ENCODE assay signal across 9 mouse cellular contexts in genomic region chr11:103247504-103248177, GRCm38 (mm10). TPM values are rescaled to one million over a fixed set of nuclear protein-coding genes. Genes with fewer than 3 reads are reported as not detected.
A peak's percentile ranks its signal among the peaks of the same experiment; 100 is the strongest.
DNase-seq lines count a peak whose midpoint lies in the region; ATAC-seq and TF ChIP-seq lines count a peak whose summit lies in the region.
"Had no signal": no experiment of that assay in that cellular context is flagged by ENCODE, and none has a peak within 500 bp of the region (broad histone marks: within the 10 kb centered on the region; RNA-seq: fewer than 3 reads in every experiment).

No protein-coding gene starts in this region.

- peak overlapping the region; percentile 30; the same call in 1 of the 2 replicates for H3K27ac ChIP-seq in bone marrow, adult 2 months (ENCODE audit: control insufficient read depth, insufficient read depth, low read depth, low read length, poor library complexity)
- H3K27ac ChIP-seq in hindbrain, embryonic 14.5 days: peak overlapping the region; percentile 55
- H3K27ac ChIP-seq in midbrain, embryonic 15.5 days: peak overlapping the region; percentile 40; the same call in 1 of the 2 replicates
- H3K27ac ChIP-seq: midbrain, embryonic 12.5 days had no signal

- 64% methylated on average over 11 of the region's 11 CpGs for WGBS in bone marrow, adult 2 months
- 62% methylated on average over 11 of the region's 11 CpGs for WGBS in hindbrain, embryonic 14.5 days
- WGBS in midbrain, embryonic 15.5 days: 64% methylated on average over 11 of the region's 11 CpGs

- H3K36me3 ChIP-seq in hindbrain, embryonic 14.5 days (replicated peaks; ENCODE audit: control insufficient read depth, insufficient read depth): no peaks in the 10 kb centered on the region
- no peaks in the 10 kb centered on the region for H3K36me3 ChIP-seq in midbrain, embryonic 15.5 days (replicated peaks)

- ATAC-seq in hindbrain, embryonic 14.5 days (ENCODE audit: low FRiP score): no peak
- ATAC-seq in midbrain, embryonic 15.5 days (replicated peaks): 0 out of 2 replicates have a peak, but pooled peaks have one; percentile 27

- H3K27me3 ChIP-seq in hindbrain, embryonic 14.5 days (ENCODE audit: control insufficient read depth, insufficient read depth, low read length): no peaks in the 10 kb centered on the region
- H3K27me3 ChIP-seq in midbrain, embryonic 15.5 days (replicated peaks): no peaks in the 10 kb centered on the region
- H3K27me3 ChIP-seq: midbrain, embryonic 12.5 days had no signal

- no peaks in the 10 kb centered on the region for H3K9me3 ChIP-seq in hindbrain, embryonic 14.5 days (ENCODE audit: control insufficient read depth, low read length)
- no peaks in the 10 kb centered on the region for H3K9me3 ChIP-seq in midbrain, embryonic 15.5 days
- H3K9me3 ChIP-seq: midbrain, embryonic 12.5 days had no signal

- peaks cover 15% of the 10 kb centered on the region for H3K4me1 ChIP-seq in bone marrow, adult 2 months (ENCODE audit: control insufficient read depth, insufficient read depth, low read length)
- H3K4me1 ChIP-seq in hindbrain, embryonic 14.5 days (replicated peaks; ENCODE audit: control insufficient read depth, insufficient read depth, low read length): peaks cover 24% of the 10 kb centered on the region
- H3K4me1 ChIP-seq in midbrain, embryonic 15.5 days: peaks cover 28% of the 10 kb centered on the region

- no peak overlapping the region for H3K4me3 ChIP-seq in bone marrow, adult 2 months (replicated peaks; ENCODE audit: control insufficient read depth, low read depth, low read length)
- no peak overlapping the region for H3K4me3 ChIP-seq in hindbrain, embryonic 14.5 days (replicated peaks; ENCODE audit: low read length)
- H3K4me3 ChIP-seq in midbrain, embryonic 15.5 days: no peak overlapping the region
- H3K4me3 ChIP-seq: midbrain, embryonic 12.5 days had no signal

- TF ChIP-seq CTCF in bone marrow, adult 2 months (IDR thresholded peaks at IDR 0.05; ENCODE audit: control insufficient read depth, insufficient read depth, low read length): no peak

- peak; percentile 88 for DNase-seq in Muller cell, postnatal 12 days (ENCODE audit: inconsistent ontology term)
- DNase-seq in frontal cortex, adult 2 months (ENCODE audit: extremely low spot score in 1 of 2, low spot score in 1 of 2): peak; percentile 69 to 88
- peak; percentile 70 for DNase-seq in hindbrain, embryonic 14.5 days (ENCODE audit: low spot score)
- DNase-seq in layer of hippocampus, postnatal 14 days (ENCODE audit: low spot score in 2 of 2): peak; percentile 73 to 85
- DNase-seq in testis, postnatal 14 days (ENCODE audit: low spot score): peak; percentile 47
- DNase-seq in urinary bladder, postnatal 10 days (ENCODE audit: low spot score): no peak

- no peak for TF ChIP-seq POLR2A in bone marrow, adult 2 months (IDR thresholded peaks at IDR 0.05; ENCODE audit: borderline replicate concordance, control insufficient read depth, low read depth, low read length)

- no peak overlapping the region for H3K9ac ChIP-seq in hindbrain, embryonic 14.5 days
- no peak overlapping the region for H3K9ac ChIP-seq in midbrain, embryonic 15.5 days
- H3K9ac ChIP-seq: midbrain, embryonic 12.5 days had no signal

- H3K4me2 ChIP-seq in hindbrain, embryonic 14.5 days (replicated peaks): no peak overlapping the region
- H3K4me2 ChIP-seq in midbrain, embryonic 15.5 days: no peak overlapping the region
- H3K4me2 ChIP-seq: midbrain, embryonic 12.5 days had no signal

RNA-seq across cellular contexts. Expression of gene Map3k14, which starts 19.6 kb away (rescaled TPM):
- polyA plus RNA-seq in bone marrow, adult 2 months (2011; ENCODE audit: insufficient read depth, insufficient read length, low replicate concordance, missing spikeins): 3.4 and 12.1 TPM in 2 replicates
- polyA plus RNA-seq in frontal cortex, adult 2 months (2012; rRNA removed): 3.8 and 4.3 TPM in 2 replicates
- 2.9 and 4.0 TPM in 2 replicates for polyA plus RNA-seq in hindbrain, embryonic 14.5 days (2014; fragmentation: Nextera tagmentation; extraction: Ambion mirVana)
- total RNA-seq in layer of hippocampus, postnatal 14 days (2021): 1 to 10 TPM; 2.4 to 3.0 TPM
- polyA plus RNA-seq in midbrain, embryonic 15.5 days (2015; fragmentation: Nextera tagmentation; extraction: Ambion mirVana): 3.9 and 5.0 TPM in 2 replicates

RNA-seq across cellular contexts. Expression of gene Spata32, which starts 29.4 kb away (rescaled TPM):
- polyA plus RNA-seq in bone marrow, adult 2 months (2011; ENCODE audit: insufficient read depth, insufficient read length, low replicate concordance, missing spikeins): not detected in 2 replicates
- 1.4 and 1.5 TPM in 2 replicates for polyA plus RNA-seq in frontal cortex, adult 2 months (2012; rRNA removed)
- 0.29 and 0.31 TPM in 2 replicates for polyA plus RNA-seq in hindbrain, embryonic 14.5 days (2014; fragmentation: Nextera tagmentation; extraction: Ambion mirVana)
- total RNA-seq in layer of hippocampus, postnatal 14 days (2021): 1 to 10 TPM in 1 of 2 experiments, under 1 TPM in 1; 0.69 to 1.4 TPM
- polyA plus RNA-seq in midbrain, embryonic 15.5 days (2015; fragmentation: Nextera tagmentation; extraction: Ambion mirVana): 0.66 and 0.71 TPM in 2 replicates
- polyA plus RNA-seq: midbrain, embryonic 12.5 days had no signal

RNA-seq across cellular contexts. Expression of gene 1700023F06Rik, which starts 39.3 kb away (rescaled TPM):
- polyA plus RNA-seq in bone marrow, adult 2 months (2011; ENCODE audit: insufficient read depth, insufficient read length, low replicate concordance, missing spikeins): not detected in 2 replicates
- polyA plus RNA-seq in frontal cortex, adult 2 months (2012; rRNA removed): 5.3 and 6.0 TPM in 2 replicates
- polyA plus RNA-seq in hindbrain, embryonic 14.5 days (2014; fragmentation: Nextera tagmentation; extraction: Ambion mirVana): 1.9 TPM in 2 replicates
- total RNA-seq in layer of hippocampus, postnatal 14 days (2021): 1 to 10 TPM; 1.4 TPM
- polyA plus RNA-seq in midbrain, embryonic 15.5 days (2015; fragmentation: Nextera tagmentation; extraction: Ambion mirVana): 1.6 and 1.9 TPM in 2 replicates
- polyA plus RNA-seq: midbrain, embryonic 12.5 days had no signal
